Mouse (Mus musculus) intestine, postnatal 0 days (tissue): ENCODE data around the gene Trim38. TPM values are rescaled to one million over a fixed set of nuclear protein-coding genes. Genes with fewer than 3 reads are reported as not detected.
A peak's percentile ranks its signal among the peaks of the same experiment; 100 is the strongest.
"Not testable (repeated sequence)": the region's sequence is repeated elsewhere in the genome, so short reads cannot be mapped to it uniquely, and the experiment has no call there.

Experiments used
- ATAC-seq: fragments of 200-750 bp; cut with Nextera tagmentation; 2 replicates; pipeline ENCODE4 v1.8.0; 2017; ENCODE audit warnings: mild to moderate bottlenecking, moderate TSS enrichment, moderate library complexity
- H3K27ac ChIP-seq: fragments of 300-500 bp; sonication (generic); 2 replicates; pipeline ENCODE4 v1.5.1; 2014; ENCODE audit warnings: mild to moderate bottlenecking, low read depth, low read length, moderate library complexity
- H3K27me3 ChIP-seq: fragments of 300-500 bp; sonication (generic); replicated peaks from 2 replicates; pipeline ENCODE4 v1.6.1; 2014; ENCODE audit warnings: low read length, mixed read lengths; ENCODE audit not compliant: control insufficient read depth, insufficient read depth
- H3K36me3 ChIP-seq: fragments of 300-500 bp; sonication (generic); 2 replicates; pipeline ENCODE4 v1.6.1; 2014; ENCODE audit warnings: mild to moderate bottlenecking, moderate library complexity; ENCODE audit not compliant: control insufficient read depth, insufficient read depth
- H3K4me1 ChIP-seq: fragments of 300-500 bp; sonication (generic); replicated peaks from 2 replicates; pipeline ENCODE4 v1.6.1; 2014; ENCODE audit warnings: antibody characterized with exemption, low read length, mixed read lengths; ENCODE audit not compliant: control insufficient read depth, insufficient read depth
- H3K4me2 ChIP-seq: fragments of 300-500 bp; sonication (generic); replicated peaks from 2 replicates; pipeline ENCODE4 v1.6.1; 2014; ENCODE audit warnings: low read depth, mild to moderate bottlenecking, moderate library complexity
- H3K4me3 ChIP-seq: fragments of 300-500 bp; sonication (generic); 2 replicates; pipeline ENCODE4 v1.5.1; 2014; ENCODE audit warnings: low read depth, low read length
- H3K9ac ChIP-seq: fragments of 300-500 bp; sonication (generic); 2 replicates; pipeline ENCODE4 v1.6.1; 2014; ENCODE audit warnings: mild to moderate bottlenecking, low read depth, low read length
- H3K9me3 ChIP-seq: fragments of 300-500 bp; sonication (generic); 2 replicates; pipeline ENCODE4 v1.6.1; 2016; ENCODE audit warnings: mixed run types; ENCODE audit not compliant: control insufficient read depth
- CTCF ChIP-seq: sonication (generic); IDR thresholded peaks from 2 replicates; pipeline ENCODE4 v1.5.1; 2016; ENCODE audit warnings: low read depth, mild to moderate bottlenecking, control low read depth, antibody characterized with exemption, moderate library complexity
- WGBS: fragments of 180-500 bp; shearing (Covaris S2); extraction: QIAGEN DNeasy Blood & Tissue Kit; methylation state at CpG from one replicate; pipeline ENCODE4 v1.1.7; 2014; 5-methylcytosine and 5-hydroxymethylcytosine counted together
- polyA plus RNA-seq: library from polyadenylated mRNA; unstranded; fragments of >200 nt; fragmentation: Nextera tagmentation; extraction: Ambion mirVana; gene quantifications from 2 replicates; pipeline ENCODE4 v1.2.1, GENCODE M21; 2015

Trim38 gene
- polyA plus RNA-seq, 1 experiment from 2014 or later: not detected

DNA sequence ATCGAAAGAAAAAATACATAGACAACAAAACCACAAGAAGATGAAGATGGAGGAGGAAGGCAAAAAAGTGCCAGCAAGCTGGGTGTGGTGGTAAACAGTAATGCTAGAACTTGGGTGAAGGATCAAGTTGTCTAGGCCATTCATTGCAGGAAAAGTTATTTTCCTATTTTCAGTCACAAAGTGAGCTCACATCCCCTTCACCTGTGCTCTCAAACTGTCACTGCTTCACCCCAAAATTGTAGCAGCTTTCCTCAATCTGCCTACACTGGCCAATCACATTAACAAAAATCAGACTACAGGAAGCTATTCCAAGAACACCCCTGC lies 9.8 kb upstream of the Trim38 start:
- H3K9ac ChIP-seq: no peak overlapping the region
- 77% methylated on average over 1 of the region's 1 CpGs for WGBS
- no peaks in the 10 kb centered on the region for H3K36me3 ChIP-seq
- H3K4me2 ChIP-seq: no peak overlapping the region; the same call in 1 of the 2 replicates
- no peak for ATAC-seq
- H3K27me3 ChIP-seq: no peaks in the 10 kb centered on the region
- no peak overlapping the region for H3K4me3 ChIP-seq
- H3K27ac ChIP-seq: no peak overlapping the region
- no peaks in the 10 kb centered on the region for H3K9me3 ChIP-seq
- H3K4me1 ChIP-seq: peaks cover 12% of the 10 kb centered on the region
- TF ChIP-seq CTCF: no peak

DNA sequence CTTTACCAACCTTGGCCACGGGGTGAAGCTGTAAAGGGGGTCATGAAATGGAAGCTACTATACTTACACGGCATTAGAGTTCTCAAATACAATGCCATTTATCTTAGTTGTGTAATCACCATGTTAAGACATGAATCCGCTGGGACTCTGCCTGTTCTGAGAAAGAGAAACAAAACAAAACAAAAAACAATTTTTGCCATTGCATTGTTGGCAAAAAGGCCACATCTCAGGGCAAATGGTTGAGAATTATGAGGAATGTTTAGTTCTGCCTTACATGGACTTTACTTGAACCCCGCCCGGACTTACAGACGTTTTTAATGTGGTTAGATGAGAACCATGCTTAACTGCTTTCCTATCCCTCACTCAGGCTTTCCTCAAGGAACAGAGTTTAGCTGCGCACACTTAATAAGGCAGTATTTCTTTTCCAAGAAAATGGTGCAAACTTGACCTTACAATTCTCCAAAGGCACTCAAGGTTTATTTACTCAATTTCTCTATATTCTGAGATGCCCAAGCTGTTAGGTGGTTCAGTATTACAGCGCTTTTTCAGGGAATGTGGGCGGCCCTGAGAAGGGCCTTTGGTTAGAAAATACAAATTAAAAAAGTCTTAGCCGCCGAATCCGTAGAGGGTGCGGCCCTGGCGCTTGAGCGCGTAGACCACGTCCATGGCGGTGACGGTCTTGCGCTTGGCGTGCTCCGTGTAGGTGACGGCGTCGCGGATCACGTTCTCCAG lies 9.3 kb upstream of the Trim38 start:
- peak; percentile 39 for TF ChIP-seq CTCF
- no peaks in the 10 kb centered on the region for H3K9me3 ChIP-seq
- H3K4me1 ChIP-seq: peaks cover 12% of the 10 kb centered on the region
- peak overlapping the region; percentile 88 for H3K4me2 ChIP-seq
- H3K4me3 ChIP-seq: peak overlapping the region; percentile 44
- H3K27me3 ChIP-seq: no peaks in the 10 kb centered on the region
- H3K27ac ChIP-seq: peak overlapping the region; percentile 85
- H3K36me3 ChIP-seq: no peaks in the 10 kb centered on the region
- peak overlapping the region; percentile 26 for H3K9ac ChIP-seq
- ATAC-seq: no peak
- WGBS: under 1% methylated on average over 19 of the region's 27 CpGs

DNA sequence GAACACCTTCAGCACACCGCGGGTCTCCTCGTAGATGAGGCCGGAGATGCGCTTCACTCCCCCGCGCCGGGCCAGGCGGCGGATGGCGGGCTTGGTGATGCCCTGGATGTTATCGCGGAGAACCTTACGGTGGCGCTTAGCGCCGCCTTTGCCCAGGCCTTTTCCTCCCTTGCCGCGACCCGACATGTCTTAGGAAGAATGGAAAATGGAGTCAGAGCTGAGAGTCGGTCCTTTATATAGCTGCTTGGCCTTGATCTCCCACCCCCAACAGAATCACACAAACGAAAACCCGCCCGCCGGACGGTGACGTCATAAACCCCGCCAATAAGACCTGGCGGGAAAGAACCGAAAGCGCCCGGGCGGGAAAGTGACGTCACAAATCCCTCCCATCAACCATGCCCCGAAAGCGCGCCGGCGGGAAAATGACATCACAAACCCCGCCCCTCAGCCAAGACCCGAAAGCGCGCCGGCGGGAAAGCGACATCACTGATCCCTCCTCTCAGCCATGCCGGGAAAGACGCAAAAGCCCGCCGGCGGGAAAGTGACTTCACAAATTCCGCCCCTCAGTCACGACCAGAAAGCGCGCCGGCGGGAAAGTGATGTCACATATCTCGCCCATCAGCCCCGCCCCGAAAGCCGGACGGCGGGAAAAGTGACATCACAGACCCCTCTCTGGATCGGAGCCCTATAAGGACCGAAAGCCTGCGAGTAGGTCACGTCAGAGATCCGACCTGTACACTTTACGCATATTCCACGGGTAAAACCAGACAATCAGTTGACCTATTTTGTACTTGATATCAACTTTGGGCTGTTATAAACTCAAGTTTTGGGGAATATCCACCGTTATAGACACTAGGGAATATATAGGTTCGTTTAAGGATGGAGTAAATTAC lies 8.5 kb upstream of the Trim38 start, which contains the start of gene Hist1h4a:
Hist1h4a (minus strand) TSS at position 259 of the 893 bp plus-strand sequence.
- no peaks in the 10 kb centered on the region for H3K36me3 ChIP-seq
- H3K4me1 ChIP-seq: peaks cover 12% of the 10 kb centered on the region
- under 1% methylated on average over 66 of the region's 72 CpGs for WGBS
- peak within 1 kb of the TSS; percentile 44 for H3K4me3 ChIP-seq
- peak within 1 kb of the TSS; percentile 26 for H3K9ac ChIP-seq
- no peaks in the 10 kb centered on the region for H3K9me3 ChIP-seq
- H3K4me2 ChIP-seq: peak within 1 kb of the TSS; percentile 88
- peak within 1 kb of the TSS; percentile 85 for H3K27ac ChIP-seq
- no peak for TF ChIP-seq CTCF
- ATAC-seq: peak; percentile 66
- H3K27me3 ChIP-seq: no peaks in the 10 kb centered on the region

DNA sequence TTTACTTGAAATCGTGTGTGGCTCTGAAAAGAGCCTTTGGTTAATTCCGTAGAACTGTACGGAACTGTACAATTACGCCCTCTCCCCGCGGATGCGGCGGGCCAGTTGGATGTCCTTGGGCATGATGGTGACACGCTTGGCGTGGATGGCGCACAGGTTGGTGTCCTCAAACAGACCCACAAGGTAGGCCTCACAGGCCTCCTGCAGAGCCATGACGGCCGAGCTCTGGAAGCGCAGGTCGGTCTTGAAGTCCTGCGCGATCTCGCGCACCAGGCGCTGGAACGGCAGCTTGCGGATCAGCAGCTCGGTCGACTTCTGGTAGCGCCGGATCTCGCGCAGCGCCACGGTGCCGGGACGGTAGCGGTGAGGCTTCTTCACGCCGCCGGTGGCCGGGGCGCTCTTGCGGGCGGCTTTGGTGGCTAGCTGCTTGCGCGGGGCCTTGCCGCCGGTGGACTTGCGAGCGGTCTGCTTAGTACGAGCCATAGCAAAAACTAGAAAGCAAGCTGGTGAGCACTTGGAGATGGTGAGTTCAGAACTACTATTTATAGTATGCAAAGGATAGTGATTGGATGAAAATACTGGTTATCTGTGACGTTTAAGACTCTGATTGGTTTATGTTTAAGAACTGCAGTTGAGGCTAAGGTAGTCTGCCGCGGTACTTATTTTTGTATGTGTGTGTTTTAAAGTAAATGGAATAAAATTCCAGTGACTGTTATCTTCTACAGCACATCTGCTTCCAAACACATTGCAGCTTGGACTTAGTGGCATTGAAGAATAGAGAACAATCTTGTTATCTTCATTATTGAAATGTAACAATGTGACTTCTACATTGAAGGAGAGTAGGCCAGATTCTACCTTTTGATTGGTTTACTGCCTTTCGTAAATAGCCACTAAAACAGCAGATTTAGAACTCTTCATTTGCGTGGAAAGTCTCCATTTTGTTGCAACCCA lies 7.6 kb upstream of the Trim38 start, which contains the start of gene Hist1h3a:
Hist1h3a (minus strand) TSS at position 516 of the 951 bp plus-strand sequence.
- Histone ChIP-seq H3K4me1 (peaks cover 12% of the 10 kb centered on the region), H3K27ac (peak within 1 kb of the TSS; percentile 85), H3K9ac (peak within 1 kb of the TSS; percentile 62; the same call in 1 of the 2 replicates), H3K4me3 (peak within 1 kb of the TSS; percentile 52), H3K4me2 (peak within 1 kb of the TSS; percentile 88)
- ATAC-seq: peak; percentile 64
- not testable (repeated sequence) for H3K27me3 ChIP-seq, H3K9me3 ChIP-seq, H3K36me3 ChIP-seq
- WGBS: under 1% methylated on average over 30 of the region's 52 CpGs

DNA sequence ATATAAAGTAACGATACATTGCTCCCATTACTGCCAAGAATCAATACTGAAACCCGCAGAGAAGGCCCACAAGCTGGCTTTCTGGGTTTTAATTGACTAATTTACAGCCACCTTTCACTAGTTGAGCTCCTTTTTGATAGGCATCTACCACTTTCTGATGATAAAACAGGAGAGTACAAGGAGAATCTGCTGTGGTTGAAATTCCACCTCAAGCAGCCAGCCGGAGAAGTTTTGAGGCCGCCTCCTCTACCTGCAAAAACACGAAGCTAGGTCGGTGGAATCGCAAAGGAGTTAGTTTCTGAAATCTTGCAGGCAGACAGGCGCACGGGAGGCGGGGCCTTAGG lies 6.5 kb upstream of the Trim38 start:
- WGBS: under 1% methylated on average over 10 of the region's 10 CpGs
- Histone ChIP-seq H3K4me1 (peaks cover 12% of the 10 kb centered on the region), H3K27ac (peak overlapping the region; percentile 85), H3K27me3 (no peaks in the 10 kb centered on the region), H3K4me3 (peak overlapping the region; percentile 52), H3K9me3 (no peaks in the 10 kb centered on the region), H3K9ac (peak overlapping the region; percentile 62; the same call in 1 of the 2 replicates), H3K36me3 (no peaks in the 10 kb centered on the region), H3K4me2 (peak overlapping the region; percentile 88)
- ATAC-seq: no peak
- TF ChIP-seq CTCF: no peak
